ENCODE assay signal across 10 mouse cellular contexts in genomic region chr8:98572597-98573514, GRCm38 (mm10).
DNase-seq lines count a peak whose midpoint lies in the region; ATAC-seq lines count a peak whose summit lies in the region.
"Had no signal": no experiment of that assay in that cellular context is flagged by ENCODE, and none has a peak within 500 bp of the region (broad histone marks: within the 10 kb centered on the region; RNA-seq: fewer than 3 reads in every experiment).

No protein-coding gene starts in this region.

- no peaks in the 10 kb centered on the region for H3K36me3 ChIP-seq in hindbrain, embryonic 15.5 days

- H3K27me3 ChIP-seq in hindbrain, embryonic 15.5 days, result no peaks in the 10 kb centered on the region
- H3K27me3 ChIP-seq: CH12.LX had no signal

- no peak overlapping the region for H3K27ac ChIP-seq in hindbrain, embryonic 15.5 days (replicated peaks)

- H3K9ac ChIP-seq in hindbrain, embryonic 15.5 days, result no peak overlapping the region

- H3K4me3 ChIP-seq in hindbrain, embryonic 15.5 days, result no peak overlapping the region

- H3K4me2 ChIP-seq in hindbrain, embryonic 15.5 days, result 0 out of 2 replicates have a peak overlapping the region, but pooled peaks have one; percentile 4

- peak; percentile 4 for DNase-seq in gastrocnemius, postnatal 10 days
- DNase-seq in gastrocnemius, adult 8-10 months (ENCODE audit: low spot score in 2 of 2), result no peak
- peak; percentile 7 for DNase-seq in mesoderm, embryonic 11.5 days (ENCODE audit: low read depth, low spot score)
- peak; percentile 3 to 24 for DNase-seq in right cerebral cortex, postnatal 36 days (ENCODE audit: low spot score in 2 of 2)
- no peak for DNase-seq in adrenal gland, adult (ENCODE audit: inconsistent age in 2 of 2, low spot score in 1 of 2)
- no peak for DNase-seq in testis, postnatal 14 days (ENCODE audit: low spot score)
- DNase-seq in heart, adult 11 months, result no peak
- DNase-seq: gastrocnemius, postnatal 25 days had no signal

- ATAC-seq in hindbrain, embryonic 15.5 days (ENCODE audit: low FRiP score, low read depth), result peak; percentile 90

- H3K9me3 ChIP-seq in hindbrain, embryonic 15.5 days, result no peaks in the 10 kb centered on the region

- H3K4me1 ChIP-seq in hindbrain, embryonic 15.5 days (replicated peaks), result peaks cover 12% of the 10 kb centered on the region

- 12% methylated on average over 6 of the region's 6 CpGs for WGBS in hindbrain, embryonic 15.5 days

Comparison
In these comparisons a context has a peak if more than half of its experiments do, and no peak if none do; other contexts are left out.
1. DNase-seq: peak in gastrocnemius, postnatal 10 days (single experiment), mesoderm, embryonic 11.5 days (single experiment) and right cerebral cortex, postnatal 36 days (2 of 2); none in gastrocnemius, adult 8-10 months (0 of 2), adrenal gland, adult (0 of 2), testis, postnatal 14 days (single experiment) and heart, adult 11 months (single experiment).